Mouse (Mus musculus): ENCODE results near the gene Ankzf1.

- TF ChIP-seq CTCF (IDR thresholded peaks at IDR 0.05): no peak
- TF ChIP-seq POLR2A (IDR thresholded peaks at IDR 0.05; ENCODE audit: insufficient read depth, low read depth, low read length): no peak
Observed at GRCm38 (mm10) chr1:75225473-75225872, 33.5 kb downstream of the Ankzf1 start.

Data from heart, adult 2 months (tissue).